Mouse (Mus musculus) bone marrow, adult 2 months (tissue): ENCODE results near the gene Cd300e.

Experiments
- CTCF ChIP-seq: fragments of 200-500 bp; IDR thresholded peaks from 2 replicates; pipeline ENCODE4 v1.5.1; 2011; ENCODE audit warnings: low read length, control low read depth; ENCODE audit not compliant: control insufficient read depth, insufficient read depth
- POLR2A ChIP-seq: fragments of 200-500 bp; IDR thresholded peaks from 2 replicates; pipeline ENCODE4 v1.6.1; 2011; ENCODE audit warnings: low read depth, mild to moderate bottlenecking, control low read depth, low read length, borderline replicate concordance; ENCODE audit not compliant: control insufficient read depth

DNA sequence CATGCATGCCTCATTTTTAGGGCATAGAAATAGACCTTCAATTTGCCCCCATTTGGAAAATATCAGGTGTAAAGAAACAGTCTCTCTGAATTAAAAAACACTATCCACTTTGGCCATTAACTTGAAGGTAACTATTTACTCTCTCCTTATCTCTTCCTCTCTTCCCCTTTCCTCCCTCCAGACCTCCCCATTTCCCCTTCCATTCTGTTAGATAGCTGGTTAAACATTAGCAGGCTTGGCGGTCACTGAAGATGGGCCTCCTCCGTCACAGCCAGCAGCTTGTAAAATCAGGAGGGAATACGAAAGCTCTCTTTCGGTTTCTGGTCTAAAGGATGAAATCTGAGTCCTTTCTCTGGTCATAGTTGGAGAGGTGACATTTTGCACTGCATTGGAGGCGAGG lies 13.9 kb upstream of the Cd300e start:
- TF ChIP-seq CTCF (no peak), POLR2A (no peak)
